Mouse (Mus musculus) MEL (cell line): ENCODE data around the gene Rad51. TPM values are rescaled to one million over a fixed set of nuclear protein-coding genes. Genes with fewer than 3 reads are reported as not detected.

ENCODE experiments used
- DNase-seq: peaks from one replicate; pipeline ENCODE4 v3.0.0; 2011; ENCODE audit warnings: low read depth, low spot score
- H3K27ac ChIP-seq: 2 replicates; pipeline ENCODE4 v1.5.1; 2012; ENCODE audit warnings: low read depth, mild to moderate bottlenecking, control low read depth, low read length, moderate library complexity; ENCODE audit not compliant: control insufficient read depth
- H3K27me3 ChIP-seq, 2 experiments: fragments of 150-350 bp in 1 of 2; sonication (generic) in 1 of 2; 2 replicates each; pipeline ENCODE4 v1.6.1; 2012; ENCODE audit warnings: low read length in 2 of 2, mild to moderate bottlenecking in 2 of 2, improper control_type of control experiment in 1 of 2, moderate library complexity in 1 of 2; ENCODE audit not compliant: insufficient read depth in 2 of 2, control insufficient read depth in 1 of 2
- H3K36me3 ChIP-seq, 2 experiments: 2 replicates each; pipeline ENCODE4 v1.6.1; 2012 to 2014; ENCODE audit warnings: low read length in 2 of 2, improper control_type of control experiment in 1 of 2, inconsistent platforms in 1 of 2, mild to moderate bottlenecking in 1 of 2; ENCODE audit not compliant: insufficient read depth in 2 of 2, control insufficient read depth in 1 of 2
- H3K4me1 ChIP-seq, 2 experiments: fragments of 150-350 bp in 1 of 2; sonication (generic) in 1 of 2; 2 replicates each; pipeline ENCODE4 v1.6.1; 2012; ENCODE audit warnings: low read length in 2 of 2, improper control_type of control experiment in 1 of 2, mild to moderate bottlenecking in 1 of 2; ENCODE audit not compliant: insufficient read depth in 2 of 2, control insufficient read depth in 1 of 2
- H3K4me3 ChIP-seq, 2 experiments: fragments of 150-350 bp in 1 of 2; sonication (generic) in 1 of 2; 2 replicates each; pipeline ENCODE4 v1.5.1; 2012; ENCODE audit warnings: low read depth in 2 of 2, low read length in 2 of 2, mild to moderate bottlenecking in 2 of 2, moderate library complexity in 2 of 2, control low read depth in 1 of 2, improper control_type of control experiment in 1 of 2; ENCODE audit not compliant: control insufficient read depth in 1 of 2, insufficient read depth in 1 of 2
- H3K79me2 ChIP-seq: 2 replicates; pipeline ENCODE4 v1.6.1; 2012; ENCODE audit warnings: mild to moderate bottlenecking, low read length, moderate library complexity; ENCODE audit not compliant: control insufficient read depth, poor library complexity, insufficient read depth
- H3K9ac ChIP-seq: 2 replicates; pipeline ENCODE4 v1.6.1; 2012; ENCODE audit warnings: low read depth, mild to moderate bottlenecking, control low read depth, low read length, moderate library complexity; ENCODE audit not compliant: control insufficient read depth, poor library complexity, severe bottlenecking
- H3K9me3 ChIP-seq: fragments of 150-350 bp; sonication (generic); replicated peaks from 2 replicates; pipeline ENCODE4 v1.6.1; 2012; ENCODE audit warnings: mild to moderate bottlenecking, low read length, improper control_type of control experiment, moderate library complexity; ENCODE audit not compliant: insufficient read depth
- BHLHE40 ChIP-seq: IDR thresholded peaks from 2 replicates; pipeline ENCODE4 v1.6.1; 2012; ENCODE audit warnings: low read depth, mild to moderate bottlenecking, inconsistent platforms, low read length, improper control_type of control experiment, borderline replicate concordance
- E2F4 ChIP-seq: IDR thresholded peaks from 2 replicates; pipeline ENCODE4 v1.6.1; 2011; ENCODE audit warnings: low read depth, low read length, improper control_type of control experiment, borderline replicate concordance
- EP300 ChIP-seq, 2 experiments: IDR thresholded peaks; 2 replicates each; pipeline ENCODE4 v1.6.1; 2011; ENCODE audit warnings: improper control_type of control experiment in 2 of 2, low read length in 2 of 2, low read depth in 1 of 2, mild to moderate bottlenecking in 1 of 2
- ETS1 ChIP-seq: IDR thresholded peaks from 2 replicates; pipeline ENCODE4 v1.6.1; 2012; ENCODE audit warnings: low read depth, mild to moderate bottlenecking, inconsistent platforms, low read length, improper control_type of control experiment, moderate library complexity
- JUND ChIP-seq: IDR thresholded peaks from 2 replicates; pipeline ENCODE4 v1.6.1; 2011; ENCODE audit warnings: low read depth, mild to moderate bottlenecking, improper control_type of control experiment, low read length
- MYC ChIP-seq: IDR thresholded peaks from 2 replicates; pipeline ENCODE4 v1.6.1; 2011; ENCODE audit warnings: low read depth, mild to moderate bottlenecking, low read length, improper control_type of control experiment, moderate library complexity
- RAD21 ChIP-seq: IDR thresholded peaks from 2 replicates; pipeline ENCODE4 v1.6.1; 2011; ENCODE audit warnings: mild to moderate bottlenecking, low read depth, low read length, improper control_type of control experiment
- RCOR1 ChIP-seq: IDR thresholded peaks from 2 replicates; pipeline ENCODE4 v1.6.1; 2012; ENCODE audit warnings: low read depth, mild to moderate bottlenecking, inconsistent platforms, low read length, improper control_type of control experiment
- SIN3A ChIP-seq: IDR thresholded peaks from 2 replicates; pipeline ENCODE4 v1.6.1; 2012; ENCODE audit warnings: low read length, improper control_type of control experiment, inconsistent platforms
- TAL1 ChIP-seq: IDR thresholded peaks from 2 replicates; pipeline ENCODE4 v1.6.1; 2012; ENCODE audit warnings: mild to moderate bottlenecking, inconsistent platforms, low read length, moderate library complexity, mixed read lengths
- TCF12 ChIP-seq: IDR thresholded peaks from 2 replicates; pipeline ENCODE4 v1.6.1; 2014; ENCODE audit warnings: low read depth, mild to moderate bottlenecking, inconsistent platforms, low read length, improper control_type of control experiment, moderate library complexity
- UBTF ChIP-seq: IDR thresholded peaks from 2 replicates; pipeline ENCODE4 v1.6.1; 2012; ENCODE audit warnings: low read depth, mild to moderate bottlenecking, inconsistent platforms, low read length, improper control_type of control experiment, moderate library complexity, borderline replicate concordance; ENCODE audit not compliant: insufficient read depth
- ZKSCAN1 ChIP-seq: IDR thresholded peaks from 2 replicates; pipeline ENCODE4 v1.6.1; 2012; ENCODE audit warnings: low read depth, mild to moderate bottlenecking, inconsistent platforms, low read length, improper control_type of control experiment, moderate library complexity
- polyA plus RNA-seq, 2 experiments: library from polyadenylated mRNA; stranded (reverse) in 1 of 2; unstranded in 1 of 2; fragments of >175 nt in 1 of 2; fragments of >200 nt in 1 of 2; gene quantifications; 2 replicates each; pipeline versions ENCODE4 v1.2.1 to v1.2.4; 2012; ENCODE audit warnings: low replicate concordance in 2 of 2, low read depth in 1 of 2; ENCODE audit not compliant: insufficient read length in 2 of 2, insufficient read depth in 1 of 2, missing spikeins in 1 of 2
- total RNA-seq: library from RNA; depleted of rRNA; stranded (reverse); fragments of 300-350 nt; gene quantifications from 2 replicates; pipeline ENCODE4 v1.2.3, GENCODE M21; 2012

The Rad51 gene
- total and polyA plus RNA-seq, 3 experiments = 24.3 to 51.8 TPM; not detected in 1

- Histone ChIP-seq H3K9ac (no peak within 1 kb of the TSS), H3K27ac (no peak within 1 kb of the TSS), H3K9me3 (no peaks in the 10 kb centered on the region), H3K27me3 (no peaks in the 10 kb centered on the region), H3K36me3 (peaks cover 0 to 14% of the 10 kb centered on the region in 2 experiments; a peak in 2 of 4 replicates), H3K4me1 (peaks cover 7 to 26% of the 10 kb centered on the region in 2 experiments)
- DNase-seq = no peak
- TF ChIP-seq ETS1 (no peak), TCF12 (no peak), UBTF (no peak), TAL1 (no peak), RAD21 (no peak), JUND (no peak), ZKSCAN1 (no peak), EP300 (IDR thresholded peaks at IDR 0.05; ENCODE audit: low read depth in 1 of 2, low read length in 2 of 2) (no peak), SIN3A (no peak), RCOR1 (no peak), MYC (no peak)
- TF ChIP-seq, all 39 proteins: peak for 0
- Histone ChIP-seq H3K79me2 (no peaks in the 10 kb centered on the region), H3K4me3 (no peak within 1 kb of the TSS)
Measured at GRCm38 (mm10) chr2:119166901-119167865, 54.6 kb downstream of the Rad51 start, which contains the start of gene Gchfr. Gene Gchfr, plus strand, starts transcription at chr2:119167773.

DNA sequence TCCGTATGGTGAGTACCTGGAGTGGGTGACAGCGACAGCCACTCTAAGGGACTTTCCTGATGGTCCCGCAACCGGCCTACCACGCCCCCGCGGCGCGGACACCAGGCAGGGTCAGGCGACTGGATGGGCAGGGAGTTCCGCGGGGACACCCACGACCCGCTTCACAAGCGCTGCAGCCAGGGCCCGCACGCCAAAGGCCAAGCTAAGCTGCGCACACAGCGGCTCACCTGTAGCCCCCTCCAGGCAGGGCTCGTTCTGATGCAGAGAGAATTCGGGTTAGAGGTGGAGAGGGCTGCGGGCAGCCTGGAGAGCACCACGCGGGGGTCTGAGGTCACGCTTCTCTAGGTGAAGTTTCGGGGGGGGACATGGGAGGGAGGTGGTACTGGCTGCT lies 55.3 kb downstream of the Rad51 start:
- TF ChIP-seq BHLHE40 (no peak), JUND (no peak), RAD21 (no peak), TAL1 (no peak), EP300 (IDR thresholded peaks at IDR 0.05; ENCODE audit: low read depth in 1 of 2, low read length in 2 of 2) (no peak), SIN3A (no peak), E2F4 (no peak)
- no peak overlapping the region for H3K4me3 ChIP-seq
- no peak for DNase-seq
- H3K9ac ChIP-seq = no peak overlapping the region
- peaks cover 5 to 28% of the 10 kb centered on the region in 2 experiments for H3K4me1 ChIP-seq
- peaks cover 0 to 12% of the 10 kb centered on the region in 2 experiments; a peak in 2 of 4 replicates for H3K36me3 ChIP-seq
- no peaks in the 10 kb centered on the region for H3K9me3 ChIP-seq
- H3K27ac ChIP-seq = no peak overlapping the region
- no peaks in the 10 kb centered on the region for H3K27me3 ChIP-seq
- H3K79me2 ChIP-seq = no peaks in the 10 kb centered on the region
